Mouse (Mus musculus) kidney, postnatal 0 days (tissue): Measurements from ENCODE around the gene Rpl36-ps4. TPM values are rescaled to one million over a fixed set of nuclear protein-coding genes. Genes with fewer than 3 reads are reported as not detected.

Source experiments
- ATAC-seq: fragments of 200-750 bp; cut with Nextera tagmentation; replicated peaks from 2 replicates; pipeline ENCODE4 v1.8.0; 2017; ENCODE audit warnings: low read depth, moderate number of reproducible peaks, moderate TSS enrichment, moderate library complexity; ENCODE audit not compliant: low FRiP score
- DNase-seq: peaks from one replicate; pipeline ENCODE4 v3.0.0-alpha.2; 2016; ENCODE audit warnings: low spot score
- H3K27ac ChIP-seq: fragments of 300-500 bp; sonication (generic); 2 replicates; pipeline ENCODE4 v1.5.1; 2014; ENCODE audit warnings: mild to moderate bottlenecking
- H3K27me3 ChIP-seq: fragments of 300-500 bp; sonication (generic); 2 replicates; pipeline ENCODE4 v1.6.1; 2014; ENCODE audit warnings: low read length, mixed read lengths; ENCODE audit not compliant: insufficient read depth
- H3K36me3 ChIP-seq: fragments of 300-500 bp; sonication (generic); 2 replicates; pipeline ENCODE4 v1.6.1; 2014; ENCODE audit warnings: low read length, mixed read lengths; ENCODE audit not compliant: insufficient read depth
- H3K4me1 ChIP-seq: fragments of 300-500 bp; sonication (generic); replicated peaks from 2 replicates; pipeline ENCODE4 v1.6.1; 2014; ENCODE audit warnings: antibody characterized with exemption, low read length, mixed read lengths; ENCODE audit not compliant: insufficient read depth
- H3K4me2 ChIP-seq: fragments of 300-500 bp; sonication (generic); 2 replicates; pipeline ENCODE4 v1.6.1; 2014; ENCODE audit warnings: mild to moderate bottlenecking, low read length, moderate library complexity, mixed read lengths
- H3K4me3 ChIP-seq: fragments of 300-500 bp; sonication (generic); replicated peaks from 2 replicates; pipeline ENCODE4 v1.5.1; 2014; ENCODE audit warnings: low read depth, low read length
- H3K9ac ChIP-seq: fragments of 300-500 bp; sonication (generic); 2 replicates; pipeline ENCODE4 v1.6.1; 2014; ENCODE audit warnings: low read depth, low read length
- H3K9me3 ChIP-seq: fragments of 300-500 bp; sonication (generic); replicated peaks from 2 replicates; pipeline ENCODE4 v1.6.1; 2016; ENCODE audit warnings: low read length, inconsistent platforms, mixed read lengths
- CTCF ChIP-seq: IDR thresholded peaks from 2 replicates; pipeline ENCODE4 v1.5.1; 2016; ENCODE audit warnings: antibody characterized with exemption, low read depth, mild to moderate bottlenecking, moderate library complexity
- WGBS: fragments of 180-500 bp; shearing (Covaris S2); extraction: QIAGEN DNeasy Blood & Tissue Kit; methylation state at CpG from one replicate; pipeline ENCODE4 v1.1.7; 2014; 5-methylcytosine and 5-hydroxymethylcytosine counted together
- polyA plus RNA-seq: library from polyadenylated mRNA; unstranded; fragments of >200 nt; fragmentation: Nextera tagmentation; extraction: Ambion mirVana; gene quantifications from 2 replicates; pipeline ENCODE4 v1.2.1, GENCODE M21; 2015

Gene Rpl36-ps4
- polyA plus RNA-seq = not detected in 2 replicates

DNA sequence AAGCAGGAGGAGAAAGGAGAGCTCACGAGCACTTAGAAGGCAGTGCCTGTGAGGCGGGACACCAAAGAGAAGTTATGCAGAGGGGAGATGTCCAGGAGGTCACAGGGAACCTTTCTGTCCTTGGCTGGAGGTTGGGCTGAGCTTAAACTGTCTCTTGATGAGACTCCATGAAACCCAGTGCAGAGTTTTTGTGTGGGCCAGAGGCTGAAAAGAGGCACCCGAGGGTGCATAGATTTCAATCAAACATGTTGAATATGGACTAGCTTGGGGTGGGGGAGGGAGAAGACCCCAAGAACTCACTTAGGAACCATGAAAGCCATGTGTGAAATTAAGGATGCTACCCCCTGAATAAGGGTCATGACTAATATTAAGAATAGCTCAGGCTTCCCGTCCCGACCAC lies at the start of gene Rpl36-ps4:
TSS of gene Rpl36-ps4 (plus strand) at position 301 of the 400 bp plus-strand sequence.
- Histone ChIP-seq H3K4me3 (no peak within 1 kb of the TSS), H3K9ac (no peak within 1 kb of the TSS), H3K4me2 (no peak within 1 kb of the TSS), H3K9me3 (no peaks in the 10 kb centered on the region), H3K4me1 (no peaks in the 10 kb centered on the region), H3K36me3 (no peaks in the 10 kb centered on the region), H3K27me3 (no peaks in the 10 kb centered on the region), H3K27ac (no peak within 1 kb of the TSS)
- no peak for DNase-seq
- TF ChIP-seq CTCF = no peak
- ATAC-seq = no peak
- WGBS = 81% methylated on average over 5 of the region's 5 CpGs

GRCm38 (mm10) chr17:87871461-87872126 lies 49.2 kb upstream of the Rpl36-ps4 start:
- no peak overlapping the region for H3K27ac ChIP-seq
- WGBS = 75% methylated on average over 13 of the region's 13 CpGs
- no peaks in the 10 kb centered on the region for H3K36me3 ChIP-seq
- H3K9ac ChIP-seq = no peak overlapping the region
- no peaks in the 10 kb centered on the region for H3K27me3 ChIP-seq
- no peak overlapping the region for H3K4me3 ChIP-seq
- TF ChIP-seq CTCF = no peak
- H3K9me3 ChIP-seq = no peaks in the 10 kb centered on the region
- no peaks in the 10 kb centered on the region for H3K4me1 ChIP-seq
- DNase-seq (no peak), ATAC-seq (no peak)
- H3K4me2 ChIP-seq = no peak overlapping the region

GRCm38 (mm10) chr17:87872286-87872685 lies 48.5 kb upstream of the Rpl36-ps4 start:
- Histone ChIP-seq H3K4me3 (no peak overlapping the region), H3K27me3 (no peaks in the 10 kb centered on the region), H3K9ac (no peak overlapping the region), H3K4me1 (no peaks in the 10 kb centered on the region), H3K36me3 (no peaks in the 10 kb centered on the region), H3K9me3 (no peaks in the 10 kb centered on the region), H3K27ac (no peak overlapping the region), H3K4me2 (no peak overlapping the region)
- TF ChIP-seq CTCF = no peak
- ATAC-seq (no peak), DNase-seq (no peak)
- 48% methylated on average over 4 of the region's 4 CpGs for WGBS

GRCm38 (mm10) chr17:87873456-87873855 lies 47.3 kb upstream of the Rpl36-ps4 start:
- no peak for TF ChIP-seq CTCF
- 72% methylated on average over 7 of the region's 7 CpGs for WGBS
- Histone ChIP-seq H3K36me3 (no peaks in the 10 kb centered on the region), H3K4me2 (no peak overlapping the region), H3K9ac (no peak overlapping the region), H3K27me3 (no peaks in the 10 kb centered on the region), H3K27ac (no peak overlapping the region), H3K9me3 (no peaks in the 10 kb centered on the region), H3K4me3 (no peak overlapping the region), H3K4me1 (no peaks in the 10 kb centered on the region)
- ATAC-seq (no peak), DNase-seq (no peak)

- DNase-seq = no peak
- no peak for TF ChIP-seq CTCF
These were observed 46.8 kb upstream of the Rpl36-ps4 start for GRCm38 (mm10) chr17:87873943-87874342.

DNA sequence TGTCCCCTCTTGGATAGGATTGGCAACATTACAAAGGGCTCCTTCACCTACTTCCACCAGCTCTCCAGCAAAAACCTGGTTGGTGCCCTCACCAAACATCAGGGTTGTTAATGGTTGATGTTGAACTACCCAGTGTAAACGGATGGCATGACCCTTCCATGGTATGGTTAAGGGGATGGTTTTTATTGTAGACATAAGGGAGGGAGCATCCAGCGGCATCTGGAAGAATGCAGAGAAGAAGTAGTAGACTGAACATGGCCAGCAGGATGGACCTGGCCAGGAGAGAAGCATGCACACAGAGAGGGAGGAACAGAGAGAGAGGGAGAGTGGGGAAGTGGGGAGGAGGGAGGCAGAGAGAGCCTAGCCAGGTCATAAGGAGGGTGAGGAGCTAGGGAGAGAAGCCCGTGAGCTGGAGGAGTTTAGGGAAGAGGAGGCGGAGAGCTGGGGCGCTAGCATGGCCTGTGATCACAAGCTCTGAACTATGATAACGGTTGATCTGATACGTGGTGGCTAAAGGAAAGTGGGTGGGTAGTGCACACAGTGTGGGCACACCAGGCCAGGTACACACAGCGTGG lies 45.3 kb upstream of the Rpl36-ps4 start:
- Histone ChIP-seq H3K27ac (no peak overlapping the region), H3K36me3 (no peaks in the 10 kb centered on the region), H3K27me3 (no peaks in the 10 kb centered on the region), H3K4me1 (no peaks in the 10 kb centered on the region), H3K9ac (no peak overlapping the region), H3K4me3 (no peak overlapping the region), H3K4me2 (no peak overlapping the region), H3K9me3 (no peaks in the 10 kb centered on the region)
- ATAC-seq (no peak), DNase-seq (no peak)
- WGBS = 70% methylated on average over 8 of the region's 8 CpGs
- TF ChIP-seq CTCF = no peak

More at GRCm38 (mm10) chr17:87873943-87874342, 46.8 kb upstream of the Rpl36-ps4 start:
- ATAC-seq = no peak
- 80% methylated on average over 4 of the region's 4 CpGs for WGBS
- no peak overlapping the region for H3K9ac ChIP-seq
- no peaks in the 10 kb centered on the region for H3K4me1 ChIP-seq
- no peak overlapping the region for H3K27ac ChIP-seq
- H3K4me3 ChIP-seq = no peak overlapping the region
- no peak overlapping the region for H3K4me2 ChIP-seq
- no peaks in the 10 kb centered on the region for H3K27me3 ChIP-seq
- no peaks in the 10 kb centered on the region for H3K36me3 ChIP-seq
- no peaks in the 10 kb centered on the region for H3K9me3 ChIP-seq
